Mouse (Mus musculus) lung, postnatal 36 days (tissue): Measurements from ENCODE around the gene Ptprm.

ENCODE experiments used
- DNase-seq: peaks from one replicate; pipeline ENCODE4 v3.0.0; 2022; ENCODE audit warnings: mixed read lengths

Gene Ptprm

GRCm38 (mm10) chr17:67209676-67210344 lies 144.4 kb downstream of the Ptprm start:
- peak; percentile 33 for DNase-seq

DNA sequence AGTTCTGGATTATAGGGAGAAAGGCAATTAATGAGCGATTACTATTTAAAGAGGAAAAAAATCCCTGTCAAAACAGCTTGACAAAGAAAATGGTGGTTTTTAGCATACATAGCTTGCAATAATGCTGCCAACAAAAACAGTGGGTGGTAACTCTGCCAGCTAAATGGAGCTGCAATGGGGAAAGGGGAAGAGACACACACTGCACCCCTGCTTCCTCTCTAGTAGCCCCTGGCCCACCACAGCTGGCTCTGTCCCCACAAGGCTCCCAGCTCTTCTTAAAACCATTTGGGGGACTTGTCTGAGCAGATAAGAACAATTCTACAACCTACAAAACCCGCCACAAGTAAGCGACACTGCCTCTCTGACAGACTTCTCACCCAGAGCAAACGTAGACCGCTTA lies 145.7 kb downstream of the Ptprm start:
- no peak for DNase-seq

GRCm38 (mm10) chr17:67206984-67207383 lies 147.3 kb downstream of the Ptprm start:
- no peak for DNase-seq

DNA sequence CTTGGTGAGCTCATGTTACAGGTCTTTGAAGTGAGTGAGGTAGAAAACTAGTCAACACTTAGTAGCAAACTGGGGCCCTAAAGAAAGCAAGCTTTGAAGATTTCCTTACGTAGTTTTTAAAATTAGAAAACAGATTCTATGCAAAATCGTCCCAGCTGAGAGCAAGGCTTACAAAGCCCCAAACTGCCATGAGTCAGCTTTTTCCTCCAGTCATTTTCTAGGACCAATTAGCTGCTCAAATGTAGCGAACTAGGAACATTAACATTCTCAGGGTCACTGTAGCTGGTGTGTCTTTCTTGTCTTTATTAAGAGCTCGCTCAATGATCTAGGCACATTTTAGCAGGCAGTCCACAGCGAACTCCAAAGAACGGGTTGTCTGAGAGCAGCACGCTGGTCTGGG lies 153.1 kb downstream of the Ptprm start:
- no peak for DNase-seq

DNA sequence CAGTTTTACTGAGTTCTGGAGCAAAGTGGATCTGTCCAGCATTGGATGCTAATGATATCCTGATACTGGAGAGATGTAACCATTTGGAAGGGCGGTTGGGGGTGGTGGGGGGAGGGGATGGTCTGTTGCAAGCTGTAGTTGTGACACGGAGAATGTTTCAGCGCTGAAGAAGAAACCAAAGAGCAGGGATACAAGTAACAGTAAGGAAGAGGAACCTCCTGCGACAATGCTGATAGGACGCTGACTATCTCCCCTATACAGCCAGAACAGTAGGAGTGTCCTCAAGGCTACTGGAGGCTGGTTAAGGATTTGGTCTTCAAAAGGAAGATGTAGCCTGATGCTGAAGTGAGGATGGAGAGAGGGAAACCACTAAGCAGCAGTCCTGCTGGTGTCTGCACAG lies 160.5 kb downstream of the Ptprm start:
- DNase-seq = no peak

- DNase-seq = no peak
Observed at GRCm38 (mm10) chr17:67188514-67188913, 165.7 kb downstream of the Ptprm start.

DNA sequence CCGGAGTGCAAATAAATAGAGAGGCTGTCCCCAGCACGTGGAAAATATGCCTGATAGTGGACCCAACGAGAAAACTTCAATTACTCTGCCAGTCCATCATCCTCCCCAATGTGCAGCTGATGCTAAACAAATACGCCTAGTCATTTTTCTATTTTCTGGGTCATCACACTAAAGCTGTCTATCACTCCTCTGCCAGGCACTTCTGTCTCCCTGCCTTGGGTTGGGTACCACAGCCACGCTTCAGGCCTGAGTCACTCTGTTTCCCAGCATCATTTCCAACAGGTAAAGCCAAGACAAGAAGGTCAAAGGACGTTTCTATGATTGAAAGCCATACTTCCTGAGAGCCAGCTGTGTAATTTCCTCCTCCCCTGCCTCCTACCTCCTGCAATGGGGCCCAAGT lies 167.4 kb downstream of the Ptprm start:
- no peak for DNase-seq

DNA sequence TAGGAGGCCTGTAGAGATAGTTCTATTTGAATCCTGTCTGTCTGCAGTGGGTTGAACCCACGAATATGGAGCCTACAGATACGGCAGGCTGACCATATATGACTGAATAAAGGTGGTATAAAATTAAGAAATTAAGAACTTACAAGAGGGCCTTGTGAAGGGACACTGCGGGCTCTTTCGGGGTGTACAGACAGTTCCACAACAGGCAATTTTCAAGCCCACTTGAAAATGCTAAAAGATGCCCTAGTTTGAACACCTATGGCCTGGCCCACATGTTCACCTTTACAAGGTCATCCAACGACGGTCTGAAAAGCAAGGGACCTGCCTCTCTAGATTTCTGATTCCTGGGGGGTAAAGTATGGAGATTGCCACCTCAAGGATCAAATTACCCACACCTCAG lies 168.3 kb downstream of the Ptprm start:
- no peak for DNase-seq

DNA sequence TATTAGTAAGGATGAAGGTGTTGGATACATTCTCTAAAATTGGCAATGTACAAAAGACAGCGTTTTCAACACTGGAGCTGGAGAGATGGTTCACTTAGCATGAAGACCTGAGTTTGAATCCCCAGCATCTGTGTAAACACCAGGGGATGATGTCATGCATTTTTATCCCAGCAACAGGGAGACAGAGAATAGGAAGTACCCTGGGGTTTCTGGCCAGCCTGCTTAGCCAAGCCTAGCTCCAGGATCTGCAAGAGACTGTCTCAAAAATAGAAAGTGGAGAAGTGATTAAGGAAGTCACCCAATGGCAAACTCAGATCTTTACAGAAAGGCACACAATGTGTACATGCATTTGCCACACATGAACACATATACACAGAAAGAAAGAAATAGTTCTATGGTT lies 174.8 kb downstream of the Ptprm start:
- no peak for DNase-seq

DNA sequence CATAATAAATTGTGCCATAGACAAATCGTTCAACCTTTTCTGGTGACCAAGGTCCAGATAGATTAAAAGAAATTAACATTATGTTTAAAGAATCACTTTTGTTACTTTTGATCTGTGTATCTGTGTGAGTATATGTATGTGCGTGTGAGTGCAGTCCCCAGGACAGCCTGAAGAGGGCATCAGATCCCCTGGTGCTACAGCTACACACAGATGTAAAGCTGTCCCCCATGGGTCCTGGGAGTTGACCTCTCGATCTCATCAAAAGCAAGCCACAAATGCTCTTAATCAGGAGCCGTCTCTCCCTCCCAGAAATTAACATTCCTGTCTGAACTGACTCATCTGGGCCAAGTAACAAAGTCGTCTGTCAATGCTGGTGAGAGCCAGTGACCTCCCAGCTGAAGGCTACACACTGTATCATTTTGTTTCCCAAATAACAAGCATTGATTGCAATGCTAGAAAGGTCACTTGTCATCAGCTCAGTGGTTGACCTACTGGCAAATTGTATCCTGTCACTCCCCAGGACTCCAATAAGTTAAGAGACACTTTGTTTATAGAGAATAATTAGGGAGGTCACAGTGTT lies 175.5 kb downstream of the Ptprm start:
- DNase-seq = no peak

GRCm38 (mm10) chr17:67175836-67176235 lies 178.4 kb downstream of the Ptprm start:
- DNase-seq = peak; percentile 73

GRCm38 (mm10) chr17:67171353-67171752 lies 182.9 kb downstream of the Ptprm start:
- no peak for DNase-seq

GRCm38 (mm10) chr17:67170696-67171095 lies 183.6 kb downstream of the Ptprm start:
- no peak for DNase-seq

- peak; percentile 71 for DNase-seq
Observed at GRCm38 (mm10) chr17:67165876-67166275, 188.4 kb downstream of the Ptprm start.

DNA sequence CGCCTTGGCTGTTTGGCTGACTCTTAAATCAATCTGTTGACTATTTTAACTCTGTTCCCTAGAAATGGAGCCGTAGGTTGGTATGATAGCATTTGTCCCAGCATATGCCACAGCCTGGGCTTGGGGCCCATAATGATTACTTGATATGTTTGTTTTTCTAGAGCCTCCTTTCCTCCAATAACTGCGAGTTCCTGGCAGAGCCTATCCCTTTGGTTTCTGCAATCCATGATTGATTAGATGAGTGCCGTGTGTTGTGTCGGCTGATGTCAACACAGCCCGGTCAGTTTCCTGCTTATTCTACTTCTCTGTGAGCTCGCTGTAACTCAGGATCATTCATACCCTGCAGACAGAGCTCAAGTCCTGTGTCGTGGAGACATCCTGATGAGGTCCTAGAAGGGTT lies 194.6 kb downstream of the Ptprm start:
- peak; percentile 53 for DNase-seq

DNA sequence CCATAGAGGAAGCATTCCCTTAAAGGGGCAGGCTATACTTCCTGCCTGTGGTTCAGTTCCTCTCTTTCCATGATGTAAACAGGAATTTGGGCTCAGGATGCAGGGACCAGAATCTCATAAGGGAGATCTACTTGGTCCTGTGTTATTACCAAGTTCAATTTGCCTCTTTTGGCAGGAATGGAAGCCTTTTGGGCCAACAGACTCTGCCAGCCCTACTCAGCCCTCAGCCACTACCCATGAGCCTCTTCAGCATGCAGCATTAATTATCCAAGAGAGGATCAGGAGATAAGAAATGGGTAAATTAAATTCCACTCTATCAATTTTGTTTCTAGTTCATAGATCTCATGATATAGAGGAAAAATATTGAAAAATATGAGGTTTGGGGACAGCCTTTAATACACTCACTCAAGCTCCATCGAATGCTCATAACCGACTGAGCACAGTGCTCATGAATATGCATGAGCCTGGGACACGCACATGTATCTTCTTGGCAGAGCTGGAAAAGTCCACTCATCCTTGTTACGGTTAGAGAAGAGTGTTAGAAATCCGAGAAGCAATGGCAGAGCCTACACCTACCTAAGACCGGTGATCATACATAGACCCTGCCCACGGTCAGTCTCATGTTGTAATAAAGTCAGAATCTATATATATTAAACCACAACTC lies 197.0 kb downstream of the Ptprm start:
- no peak for DNase-seq

GRCm38 (mm10) chr17:67152218-67152617 lies 202.0 kb downstream of the Ptprm start:
- no peak for DNase-seq

GRCm38 (mm10) chr17:67150441-67150840 lies 203.8 kb downstream of the Ptprm start:
- DNase-seq = peak; percentile 39

GRCm38 (mm10) chr17:67142183-67142756 lies 212.0 kb downstream of the Ptprm start:
- DNase-seq = no peak

- peak; percentile 50 for DNase-seq
Observed at GRCm38 (mm10) chr17:67140502-67140901, 213.8 kb downstream of the Ptprm start.

GRCm38 (mm10) chr17:67138981-67139380 lies 215.3 kb downstream of the Ptprm start:
- no peak for DNase-seq

DNA sequence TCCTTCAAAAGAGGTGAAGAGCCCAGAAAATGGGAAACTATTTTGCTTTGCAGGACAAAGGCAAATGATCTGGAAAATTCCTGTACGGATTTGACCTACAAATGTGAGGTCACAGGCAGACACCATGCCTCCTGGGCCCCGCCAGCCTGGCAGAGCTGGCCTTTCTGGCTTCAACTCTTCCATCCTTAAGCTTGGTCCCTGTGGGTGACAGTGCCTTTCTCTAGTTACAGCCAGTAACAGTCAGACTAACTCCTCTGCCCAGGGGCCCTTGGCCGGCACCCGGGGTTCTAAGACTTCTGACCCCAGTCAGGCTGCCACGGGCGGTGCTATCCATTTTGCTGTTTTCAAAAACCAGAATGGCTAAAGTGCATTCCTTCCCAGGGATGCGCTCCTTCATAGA lies 217.4 kb downstream of the Ptprm start:
- DNase-seq = no peak

GRCm38 (mm10) chr17:67136421-67136820 lies 217.8 kb downstream of the Ptprm start:
- no peak for DNase-seq

DNA sequence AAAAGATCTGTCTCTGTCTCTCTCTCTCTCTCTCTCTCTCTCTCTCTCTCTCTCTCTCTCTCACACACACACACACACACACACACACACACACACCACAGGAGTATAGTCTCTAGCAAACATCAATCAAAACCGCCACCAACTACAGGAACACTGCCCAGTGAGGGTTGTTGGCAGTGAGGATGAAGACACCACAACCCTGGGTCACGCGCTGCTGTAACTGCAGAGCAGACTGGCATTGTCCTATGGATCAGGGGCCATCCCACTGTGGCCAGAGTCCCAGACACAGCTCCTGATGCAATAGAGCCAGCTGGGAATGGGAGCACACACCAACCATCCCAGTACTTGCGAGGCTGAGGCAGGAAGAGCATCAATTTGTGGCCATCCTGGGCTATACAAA lies 220.0 kb downstream of the Ptprm start:
- DNase-seq = no peak
